Comparison of ENCODE assay signal across 8 mouse cellular contexts in the genomic region with DNA sequence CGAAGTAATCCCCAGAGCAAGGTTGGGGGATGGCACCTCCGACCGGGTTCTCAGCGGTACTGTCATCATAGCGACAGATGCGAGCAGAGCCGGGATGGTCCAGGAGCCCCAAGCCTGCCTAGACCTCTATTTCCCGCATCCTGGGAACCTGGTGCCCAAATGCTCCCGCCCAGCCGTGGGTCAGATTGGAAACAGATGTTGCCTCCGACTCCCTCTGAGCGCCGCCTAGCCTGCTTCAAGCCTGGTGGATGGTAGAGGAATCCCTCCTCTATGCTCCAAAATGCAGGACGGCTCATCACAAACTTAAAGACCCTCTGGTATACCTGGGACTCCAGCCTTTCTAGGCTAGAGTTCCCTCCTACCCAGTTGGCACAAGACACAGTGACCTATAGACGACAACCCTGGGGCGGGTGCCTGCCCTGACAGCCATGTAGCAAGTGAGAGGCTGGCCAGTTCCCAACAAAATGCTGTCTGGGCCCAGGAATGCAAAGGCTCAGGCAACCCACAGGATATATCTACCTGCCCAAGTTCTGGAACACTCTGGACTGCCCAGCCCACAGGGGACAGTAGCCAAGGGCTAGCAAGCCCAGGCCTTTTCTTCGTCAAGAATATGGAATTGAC. TPM values are rescaled to one million over a fixed set of nuclear protein-coding genes. Genes with fewer than 3 reads are reported as not detected.
DNase-seq lines count a peak whose midpoint lies in the region; ATAC-seq lines count a peak whose summit lies in the region.

No protein-coding gene starts in this region.

- no peaks in the 10 kb centered on the region for H3K9me3 ChIP-seq in lung, embryonic 16.5 days (ENCODE audit: control insufficient read depth, low read length)
- H3K9me3 ChIP-seq in intestine, embryonic 16.5 days (ENCODE audit: control insufficient read depth, low read length) = no peaks in the 10 kb centered on the region
- H3K9me3 ChIP-seq in neural tube, embryonic 15.5 days (replicated peaks) = no peaks in the 10 kb centered on the region

- WGBS in lung, embryonic 16.5 days = 5% methylated on average over 17 of the region's 17 CpGs
- 5% methylated on average over 17 of the region's 17 CpGs for WGBS in intestine, embryonic 16.5 days
- 3% methylated on average over 17 of the region's 17 CpGs for WGBS in neural tube, embryonic 15.5 days

- peak overlapping the region; percentile 65 for H3K9ac ChIP-seq in lung, embryonic 16.5 days (ENCODE audit: low read length)
- peak overlapping the region; percentile 60 for H3K9ac ChIP-seq in intestine, embryonic 16.5 days (ENCODE audit: low read depth, low read length)
- peak overlapping the region; percentile 24 for H3K9ac ChIP-seq in neural tube, embryonic 15.5 days (replicated peaks)

- peak overlapping the region; percentile 76 for H3K4me3 ChIP-seq in lung, embryonic 16.5 days (ENCODE audit: low read length)
- peak overlapping the region; percentile 62 for H3K4me3 ChIP-seq in intestine, embryonic 16.5 days (ENCODE audit: low read length)
- H3K4me3 ChIP-seq in neural tube, embryonic 15.5 days (replicated peaks) = peak overlapping the region; percentile 47

- no peaks in the 10 kb centered on the region for H3K36me3 ChIP-seq in lung, embryonic 16.5 days (ENCODE audit: control insufficient read depth, insufficient read depth, low read length)
- no peaks in the 10 kb centered on the region for H3K36me3 ChIP-seq in intestine, embryonic 16.5 days (ENCODE audit: control insufficient read depth, insufficient read depth, low read length)
- 0 out of 2 replicates have a peak, but pooled peaks cover 2% of the 10 kb centered on the region for H3K36me3 ChIP-seq in neural tube, embryonic 15.5 days

- H3K27me3 ChIP-seq in lung, embryonic 16.5 days (ENCODE audit: control insufficient read depth, insufficient read depth, low read depth, low read length) = no peaks in the 10 kb centered on the region
- no peaks in the 10 kb centered on the region for H3K27me3 ChIP-seq in intestine, embryonic 16.5 days (replicated peaks; ENCODE audit: control insufficient read depth, insufficient read depth, low read length)
- no peaks in the 10 kb centered on the region for H3K27me3 ChIP-seq in neural tube, embryonic 15.5 days (replicated peaks)

- DNase-seq in cerebellum, adult 9-10 months = peak; percentile 63
- no peak for DNase-seq in cerebellum, adult 18-20 months
- no peak for DNase-seq in lung, adult 18-20 months
- no peak for DNase-seq in embryo, embryonic 11 days

- no peak for ATAC-seq in lung, embryonic 16.5 days (ENCODE audit: low read depth)
- ATAC-seq in intestine, embryonic 16.5 days = no peak
- no peak for ATAC-seq in neural tube, embryonic 15.5 days (ENCODE audit: low FRiP score)
- no peak for ATAC-seq in granulocyte monocyte progenitor cell, adult 5-6 weeks (replicated peaks; ENCODE audit: poor library complexity, severe bottlenecking)

- H3K4me1 ChIP-seq in lung, embryonic 16.5 days (replicated peaks; ENCODE audit: control insufficient read depth, insufficient read depth, low read length) = peaks cover 42% of the 10 kb centered on the region
- peaks cover 29% of the 10 kb centered on the region for H3K4me1 ChIP-seq in intestine, embryonic 16.5 days (ENCODE audit: control insufficient read depth, insufficient read depth, low read length)
- H3K4me1 ChIP-seq in neural tube, embryonic 15.5 days = peaks cover 96% of the 10 kb centered on the region

- peak overlapping the region; percentile 91 for H3K4me2 ChIP-seq in lung, embryonic 16.5 days (ENCODE audit: low read depth, low read length)
- H3K4me2 ChIP-seq in intestine, embryonic 16.5 days (ENCODE audit: low read depth, low read length) = peak overlapping the region; percentile 85
- H3K4me2 ChIP-seq in neural tube, embryonic 15.5 days = peak overlapping the region; percentile 79

- H3K27ac ChIP-seq in lung, embryonic 16.5 days (ENCODE audit: low read length) = peak overlapping the region; percentile 97
- peak overlapping the region; percentile 82 for H3K27ac ChIP-seq in intestine, embryonic 16.5 days (ENCODE audit: low read length)
- H3K27ac ChIP-seq in neural tube, embryonic 15.5 days (replicated peaks) = peak overlapping the region; percentile 83

RNA-seq across cellular contexts. Expression of a gene that starts 13.3 kb away (rescaled TPM):
- polyA plus RNA-seq in lung, embryonic 16.5 days (2015; fragmentation: Nextera tagmentation; extraction: Ambion mirVana) = 59.1 and 59.9 TPM in 2 replicates
- 34.4 and 37.3 TPM in 2 replicates for polyA plus RNA-seq in intestine, embryonic 16.5 days (2015; fragmentation: Nextera tagmentation; extraction: Ambion mirVana)
- polyA plus RNA-seq in neural tube, embryonic 15.5 days (2015; fragmentation: Nextera tagmentation; extraction: Ambion mirVana) = 206 and 247 TPM in 2 replicates
- 62.2 and 73.5 TPM in 2 replicates for total RNA-seq in granulocyte monocyte progenitor cell, adult 5-6 weeks (2014; fragmentation: Nextera tagmentation)
- 45.1 and 59.2 TPM in 2 replicates for total RNA-seq in granulocyte monocyte progenitor cell, adult 5-6 weeks (2017)

RNA-seq across cellular contexts. Expression of a gene that starts 49.3 kb away (rescaled TPM):
- not detected in 2 replicates for polyA plus RNA-seq in lung, embryonic 16.5 days (2015; fragmentation: Nextera tagmentation; extraction: Ambion mirVana)
- not detected in 2 replicates for polyA plus RNA-seq in intestine, embryonic 16.5 days (2015; fragmentation: Nextera tagmentation; extraction: Ambion mirVana)
- polyA plus RNA-seq in neural tube, embryonic 15.5 days (2015; fragmentation: Nextera tagmentation; extraction: Ambion mirVana) = not detected in 2 replicates
- not detected in 2 replicates for total RNA-seq in granulocyte monocyte progenitor cell, adult 5-6 weeks (2014; fragmentation: Nextera tagmentation)
- not detected in 2 replicates for total RNA-seq in granulocyte monocyte progenitor cell, adult 5-6 weeks (2017)
